Mouse (Mus musculus): ENCODE results near the gene Smo. TPM values are rescaled to one million over a fixed set of nuclear protein-coding genes. Genes with fewer than 3 reads are reported as not detected.
A peak's percentile ranks its signal among the peaks of the same experiment; 100 is the strongest.

Gene Smo
- polyA plus RNA-seq, 1 experiment from 2014 or later, result 9.2 TPM

DNA sequence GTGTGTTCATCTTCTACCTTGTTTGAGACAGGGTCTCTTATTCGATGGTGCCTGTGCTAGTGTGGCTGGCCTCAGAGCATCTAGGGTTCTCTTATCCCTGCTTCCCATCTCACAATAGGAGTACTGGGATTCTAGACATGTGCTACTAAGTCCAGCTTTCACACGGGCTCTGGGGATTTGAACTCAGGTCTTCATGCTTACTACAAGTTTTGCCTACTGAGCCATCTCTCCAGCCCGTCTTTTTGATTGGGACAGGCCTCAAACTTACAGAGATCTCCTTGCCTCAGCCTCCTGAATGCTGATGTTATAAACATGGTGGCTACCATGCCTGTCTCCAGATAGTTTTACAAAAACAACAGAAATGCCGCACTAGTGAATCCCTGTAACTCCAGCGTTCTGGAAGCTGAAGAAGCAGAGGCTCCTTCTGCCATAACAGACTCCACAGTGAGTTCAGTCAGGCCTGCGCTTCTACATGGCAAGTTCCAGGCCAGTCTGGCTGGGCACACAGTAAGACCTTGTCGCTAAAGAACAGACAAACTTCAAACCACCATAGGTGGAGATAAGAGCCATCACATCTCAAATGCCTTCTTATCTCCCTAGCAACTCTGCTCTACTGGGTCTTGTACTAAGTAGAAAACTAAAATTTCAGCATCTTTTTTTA is 36.1 kb upstream of the Smo start:
- 0 out of 2 replicates have a peak, but pooled peaks cover 5% of the 10 kb centered on the region for H3K4me1 ChIP-seq (ENCODE audit: control insufficient read depth, insufficient read depth, low read length)
- no peak overlapping the region for H3K4me2 ChIP-seq (ENCODE audit: low read depth, low read length)
- no peak overlapping the region for H3K4me3 ChIP-seq (ENCODE audit: low read depth, low read length)
- no peaks in the 10 kb centered on the region for H3K9me3 ChIP-seq (ENCODE audit: control insufficient read depth, low read length)
- H3K27ac ChIP-seq (ENCODE audit: low read depth, low read length), result no peak overlapping the region
- H3K36me3 ChIP-seq (ENCODE audit: control insufficient read depth, insufficient read depth, low read length), result no peaks in the 10 kb centered on the region
- no peaks in the 10 kb centered on the region for H3K27me3 ChIP-seq (ENCODE audit: control insufficient read depth, insufficient read depth, low read length)
- 93% methylated on average over 7 of the region's 7 CpGs for WGBS
- no peak overlapping the region for H3K9ac ChIP-seq (replicated peaks; ENCODE audit: low read depth, low read length)
- ATAC-seq (ENCODE audit: low read depth), result no peak

DNA sequence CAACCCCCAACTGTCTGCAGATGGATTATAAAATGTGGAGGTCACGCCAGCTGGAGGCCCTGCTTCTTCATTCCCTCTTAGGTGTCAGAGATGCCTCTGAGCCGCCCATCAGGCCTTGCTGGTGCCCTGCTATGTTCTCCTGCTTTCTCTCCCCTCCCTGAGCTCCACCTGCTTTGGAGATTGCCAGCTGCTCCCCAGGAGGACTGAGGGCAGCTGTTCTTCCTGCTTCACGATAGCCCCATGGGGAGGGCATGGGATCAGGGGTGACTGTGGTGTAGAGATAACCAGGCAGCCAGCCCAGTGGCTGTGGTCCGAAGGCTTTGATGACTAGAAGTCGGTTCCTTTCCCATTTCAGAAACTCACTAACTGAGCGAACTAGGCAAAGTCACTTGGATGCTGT is 34.3 kb upstream of the Smo start:
- Histone ChIP-seq H3K36me3 (ENCODE audit: control insufficient read depth, insufficient read depth, low read length) (no peaks in the 10 kb centered on the region), H3K9me3 (ENCODE audit: control insufficient read depth, low read length) (no peaks in the 10 kb centered on the region), H3K4me1 (ENCODE audit: control insufficient read depth, insufficient read depth, low read length) (no peaks in the 10 kb centered on the region), H3K27me3 (ENCODE audit: control insufficient read depth, insufficient read depth, low read length) (no peaks in the 10 kb centered on the region), H3K4me3 (ENCODE audit: low read depth, low read length) (no peak overlapping the region), H3K27ac (ENCODE audit: low read depth, low read length) (no peak overlapping the region), H3K9ac (replicated peaks; ENCODE audit: low read depth, low read length) (no peak overlapping the region), H3K4me2 (ENCODE audit: low read depth, low read length) (no peak overlapping the region)
- 66% methylated on average over 6 of the region's 6 CpGs for WGBS
- ATAC-seq (ENCODE audit: low read depth), result no peak

DNA sequence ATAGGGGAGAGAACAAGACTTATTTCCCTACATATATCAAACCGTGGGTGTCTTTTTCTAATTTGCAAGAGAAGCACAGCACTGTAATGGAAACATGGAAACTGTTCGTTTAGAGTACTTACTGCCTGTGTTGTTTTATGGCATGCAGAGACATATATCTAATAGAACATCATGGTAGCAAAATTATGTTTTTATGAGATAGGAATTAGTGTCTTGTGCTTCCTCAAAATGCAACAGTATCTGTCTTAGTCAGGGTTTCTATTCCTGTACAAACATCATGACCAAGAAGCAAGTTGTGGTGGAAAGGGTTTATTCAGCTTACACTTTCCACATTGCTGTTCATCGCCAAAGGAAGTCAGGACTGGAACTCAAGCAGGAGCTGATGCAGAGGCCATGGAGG is 33.2 kb upstream of the Smo start:
- Histone ChIP-seq H3K4me1 (ENCODE audit: control insufficient read depth, insufficient read depth, low read length) (no peaks in the 10 kb centered on the region), H3K36me3 (ENCODE audit: control insufficient read depth, insufficient read depth, low read length) (no peaks in the 10 kb centered on the region), H3K9ac (replicated peaks; ENCODE audit: low read depth, low read length) (no peak overlapping the region), H3K9me3 (ENCODE audit: control insufficient read depth, low read length) (no peaks in the 10 kb centered on the region), H3K4me2 (ENCODE audit: low read depth, low read length) (no peak overlapping the region), H3K4me3 (ENCODE audit: low read depth, low read length) (no peak overlapping the region), H3K27me3 (ENCODE audit: control insufficient read depth, insufficient read depth, low read length) (no peaks in the 10 kb centered on the region), H3K27ac (ENCODE audit: low read depth, low read length) (no peak overlapping the region)
- ATAC-seq (ENCODE audit: low read depth), result no peak
- WGBS, result 90% methylated on average over 3 of the region's 3 CpGs

DNA sequence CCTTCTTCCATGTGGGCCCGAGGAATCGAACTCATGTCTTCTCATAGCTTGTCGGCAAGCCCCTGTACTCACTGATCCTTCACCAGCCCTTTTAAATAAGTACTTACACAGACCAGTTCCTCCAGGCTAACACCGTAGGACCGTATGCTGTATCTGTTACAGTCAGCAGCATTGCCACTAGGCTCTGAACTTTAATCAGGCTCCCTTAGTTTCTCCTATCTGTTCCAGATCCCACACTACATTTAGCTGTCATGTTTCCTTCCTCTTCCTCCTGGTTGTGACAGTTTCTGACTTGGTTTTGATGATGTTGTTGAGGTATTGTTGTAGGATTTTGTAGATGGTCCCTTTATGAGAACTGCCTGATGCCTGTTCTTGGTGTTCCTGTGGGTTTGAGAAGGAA is 31.2 kb upstream of the Smo start:
- Histone ChIP-seq H3K4me3 (ENCODE audit: low read depth, low read length) (no peak overlapping the region), H3K9ac (replicated peaks; ENCODE audit: low read depth, low read length) (no peak overlapping the region), H3K27ac (ENCODE audit: low read depth, low read length) (no peak overlapping the region), H3K4me2 (ENCODE audit: low read depth, low read length) (no peak overlapping the region), H3K9me3 (ENCODE audit: control insufficient read depth, low read length) (no peaks in the 10 kb centered on the region), H3K36me3 (ENCODE audit: control insufficient read depth, insufficient read depth, low read length) (no peaks in the 10 kb centered on the region), H3K27me3 (ENCODE audit: control insufficient read depth, insufficient read depth, low read length) (no peaks in the 10 kb centered on the region), H3K4me1 (ENCODE audit: control insufficient read depth, insufficient read depth, low read length) (no peaks in the 10 kb centered on the region)
- no peak for ATAC-seq (ENCODE audit: low read depth)
- WGBS, result 88% methylated on average over 5 of the region's 5 CpGs

- Histone ChIP-seq H3K27me3 (ENCODE audit: control insufficient read depth, insufficient read depth, low read length) (no peaks in the 10 kb centered on the region), H3K9me3 (ENCODE audit: control insufficient read depth, low read length) (no peaks in the 10 kb centered on the region), H3K9ac (replicated peaks; ENCODE audit: low read depth, low read length) (no peak overlapping the region), H3K4me3 (ENCODE audit: low read depth, low read length) (no peak overlapping the region), H3K27ac (ENCODE audit: low read depth, low read length) (peak overlapping the region; percentile 44; the same call in 1 of the 2 replicates), H3K4me2 (ENCODE audit: low read depth, low read length) (no peak overlapping the region), H3K4me1 (ENCODE audit: control insufficient read depth, insufficient read depth, low read length) (no peaks in the 10 kb centered on the region), H3K36me3 (ENCODE audit: control insufficient read depth, insufficient read depth, low read length) (no peaks in the 10 kb centered on the region)
- 8% methylated on average over 2 of the region's 2 CpGs for WGBS
- peak; percentile 71; the same call in 1 of the 2 replicates for ATAC-seq (ENCODE audit: low read depth)
Observed at GRCm38 (mm10) chr6:29707902-29708301, 27.4 kb upstream of the Smo start.

- Histone ChIP-seq H3K9ac (replicated peaks; ENCODE audit: low read depth, low read length) (no peak overlapping the region), H3K36me3 (ENCODE audit: control insufficient read depth, insufficient read depth, low read length) (no peaks in the 10 kb centered on the region), H3K27ac (ENCODE audit: low read depth, low read length) (no peak overlapping the region), H3K4me3 (ENCODE audit: low read depth, low read length) (no peak overlapping the region), H3K27me3 (ENCODE audit: control insufficient read depth, insufficient read depth, low read length) (no peaks in the 10 kb centered on the region), H3K4me2 (ENCODE audit: low read depth, low read length) (no peak overlapping the region), H3K9me3 (ENCODE audit: control insufficient read depth, low read length) (no peaks in the 10 kb centered on the region), H3K4me1 (ENCODE audit: control insufficient read depth, insufficient read depth, low read length) (no peaks in the 10 kb centered on the region)
- 54% methylated on average over 3 of the region's 3 CpGs for WGBS
- ATAC-seq (ENCODE audit: low read depth), result no peak
Observed at GRCm38 (mm10) chr6:29711318-29711717, 24.0 kb upstream of the Smo start.

DNA sequence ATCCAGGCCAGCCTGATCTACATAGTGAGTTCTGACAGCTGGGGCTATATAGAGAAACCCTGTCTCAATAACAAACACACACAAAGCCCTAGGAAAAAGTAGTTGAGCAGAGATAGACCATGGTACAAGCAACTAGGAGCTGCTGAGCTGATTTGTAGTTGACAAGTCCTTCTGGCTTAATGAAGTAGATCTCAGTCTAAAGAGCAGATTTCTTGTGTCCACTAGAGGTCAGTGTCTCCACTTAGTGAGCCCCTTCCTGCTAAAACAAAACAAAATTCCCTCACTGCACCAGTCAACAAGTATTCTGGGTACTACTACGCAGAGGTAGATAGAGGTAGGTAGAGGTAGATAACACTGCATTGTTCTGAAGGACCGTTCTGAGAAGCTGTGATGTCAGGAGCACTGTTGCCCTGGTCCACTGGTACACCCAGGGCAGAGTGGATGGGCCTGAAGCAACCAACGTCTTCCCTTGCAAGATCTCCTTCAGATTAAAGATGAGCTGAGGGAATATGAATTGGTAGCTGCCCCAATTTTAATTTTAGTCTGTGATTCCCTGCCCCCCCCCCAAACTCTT is 23.2 kb upstream of the Smo start:
- 49% methylated on average over 3 of the region's 3 CpGs for WGBS
- H3K4me1 ChIP-seq (ENCODE audit: control insufficient read depth, insufficient read depth, low read length), result no peaks in the 10 kb centered on the region
- ATAC-seq (ENCODE audit: low read depth), result no peak
- H3K9me3 ChIP-seq (ENCODE audit: control insufficient read depth, low read length), result no peaks in the 10 kb centered on the region
- no peak overlapping the region for H3K4me3 ChIP-seq (ENCODE audit: low read depth, low read length)
- no peaks in the 10 kb centered on the region for H3K36me3 ChIP-seq (ENCODE audit: control insufficient read depth, insufficient read depth, low read length)
- H3K27ac ChIP-seq (ENCODE audit: low read depth, low read length), result no peak overlapping the region
- no peaks in the 10 kb centered on the region for H3K27me3 ChIP-seq (ENCODE audit: control insufficient read depth, insufficient read depth, low read length)
- H3K9ac ChIP-seq (replicated peaks; ENCODE audit: low read depth, low read length), result no peak overlapping the region
- H3K4me2 ChIP-seq (ENCODE audit: low read depth, low read length), result no peak overlapping the region

DNA sequence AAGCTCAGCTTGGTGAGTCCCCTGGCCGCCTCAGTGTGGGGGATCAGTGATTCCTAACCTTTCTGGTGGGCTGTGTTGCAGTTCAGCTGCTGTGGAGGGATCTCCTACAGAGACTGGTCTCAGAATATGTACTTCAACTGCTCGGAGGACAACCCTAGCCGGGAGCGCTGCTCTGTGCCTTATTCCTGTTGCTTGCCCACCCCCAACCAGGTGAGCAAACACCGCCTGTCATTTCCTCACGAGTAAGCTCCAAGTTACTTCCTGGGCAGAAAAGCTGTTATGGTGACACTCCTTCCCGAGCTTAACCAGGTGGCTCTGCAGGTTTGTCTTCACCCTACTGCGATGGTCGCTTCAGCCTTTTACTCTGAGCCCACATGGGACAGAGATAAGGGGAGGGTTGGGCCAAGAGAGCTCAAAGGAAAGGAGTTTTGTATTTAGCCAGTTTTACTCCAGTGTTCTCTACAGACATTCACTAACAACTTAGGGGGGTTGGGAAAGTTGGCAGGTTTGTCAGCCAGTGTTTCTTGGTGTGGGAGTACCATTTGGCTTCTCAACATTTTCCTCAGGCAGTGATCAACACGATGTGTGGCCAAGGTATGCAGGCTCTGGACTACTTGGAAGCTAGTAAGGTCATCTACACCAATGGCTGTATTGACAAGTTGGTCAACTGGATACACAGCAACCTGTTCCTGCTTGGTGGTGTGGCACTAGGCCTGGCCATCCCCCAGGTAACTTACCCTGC is 18.5 kb upstream of the Smo start:
- H3K36me3 ChIP-seq (ENCODE audit: control insufficient read depth, insufficient read depth, low read length), result no peaks in the 10 kb centered on the region
- no peak overlapping the region for H3K4me2 ChIP-seq (ENCODE audit: low read depth, low read length)
- no peaks in the 10 kb centered on the region for H3K9me3 ChIP-seq (ENCODE audit: control insufficient read depth, low read length)
- ATAC-seq (ENCODE audit: low read depth), result no peak
- no peak overlapping the region for H3K27ac ChIP-seq (ENCODE audit: low read depth, low read length)
- H3K27me3 ChIP-seq (ENCODE audit: control insufficient read depth, insufficient read depth, low read length), result no peaks in the 10 kb centered on the region
- no peak overlapping the region for H3K9ac ChIP-seq (replicated peaks; ENCODE audit: low read depth, low read length)
- H3K4me1 ChIP-seq (ENCODE audit: control insufficient read depth, insufficient read depth, low read length), result peaks cover 10% of the 10 kb centered on the region; the same call in 1 of the 2 replicates
- no peak overlapping the region for H3K4me3 ChIP-seq (ENCODE audit: low read depth, low read length)
- WGBS, result 85% methylated on average over 10 of the region's 10 CpGs

GRCm38 (mm10) chr6:29717541-29717940 is 17.8 kb upstream of the Smo start:
- WGBS, result 65% methylated on average over 10 of the region's 10 CpGs
- Histone ChIP-seq H3K4me2 (ENCODE audit: low read depth, low read length) (peak overlapping the region; percentile 21; the same call in 1 of the 2 replicates), H3K4me1 (ENCODE audit: control insufficient read depth, insufficient read depth, low read length) (peaks cover 10% of the 10 kb centered on the region; the same call in 1 of the 2 replicates), H3K27ac (ENCODE audit: low read depth, low read length) (no peak overlapping the region), H3K9ac (replicated peaks; ENCODE audit: low read depth, low read length) (no peak overlapping the region), H3K27me3 (ENCODE audit: control insufficient read depth, insufficient read depth, low read length) (no peaks in the 10 kb centered on the region), H3K9me3 (ENCODE audit: control insufficient read depth, low read length) (no peaks in the 10 kb centered on the region), H3K4me3 (ENCODE audit: low read depth, low read length) (no peak overlapping the region), H3K36me3 (ENCODE audit: control insufficient read depth, insufficient read depth, low read length) (no peaks in the 10 kb centered on the region)
- ATAC-seq (ENCODE audit: low read depth), result 0 out of 2 replicates have a peak, but pooled peaks have one; percentile 2

Measured in neural tube, embryonic 14.5 days (tissue).